Mouse (Mus musculus) CH12.LX (cell line): ENCODE results near the gene Trhde. TPM values are rescaled to one million over a fixed set of nuclear protein-coding genes. Genes with fewer than 3 reads are reported as not detected.

Source experiments
- DNase-seq: peaks from one replicate; pipeline ENCODE4 v3.0.0-alpha.2; 2013; ENCODE audit errors: extremely low read depth
- H3K27ac ChIP-seq: 2 replicates; pipeline ENCODE4 v1.5.1; 2012; ENCODE audit warnings: low read depth, mild to moderate bottlenecking, control low read depth, moderate library complexity; ENCODE audit not compliant: insufficient read depth
- H3K27me3 ChIP-seq: replicated peaks from 2 replicates; pipeline ENCODE3; 2012; ENCODE audit warnings: inconsistent platforms
- H3K36me3 ChIP-seq, 2 experiments: replicated peaks in 1 of 2; 2 replicates each; pipeline versions ENCODE3 to v1.6.1; 2012; ENCODE audit warnings: inconsistent platforms in 1 of 2, low read length in 1 of 2, mild to moderate bottlenecking in 1 of 2, mixed read lengths in 1 of 2, moderate library complexity in 1 of 2; ENCODE audit not compliant: control insufficient read depth in 1 of 2, insufficient read depth in 1 of 2
- H3K4me1 ChIP-seq, 2 experiments: 2 replicates each; pipeline ENCODE4 v1.6.1; 2012; ENCODE audit warnings: inconsistent platforms in 1 of 2, moderate library complexity in 1 of 2; ENCODE audit not compliant: insufficient read depth in 2 of 2, control insufficient read depth in 1 of 2
- H3K4me2 ChIP-seq: 2 replicates; pipeline ENCODE4 v1.6.1; 2012; ENCODE audit warnings: low read depth, mild to moderate bottlenecking, control low read depth; ENCODE audit not compliant: poor library complexity, insufficient read depth, severe bottlenecking
- H3K4me3 ChIP-seq, 3 experiments: fragments of 150-350 bp in 1 of 3; sonication (generic) in 1 of 3; replicated peaks in 1 of 3; 2 replicates each; pipeline versions ENCODE3 to v1.5.1; 2011 to 2012; ENCODE audit warnings: low read depth in 2 of 3, low read length in 2 of 3, mild to moderate bottlenecking in 2 of 3, moderate library complexity in 2 of 3, control low read depth in 1 of 3, improper control_type of control experiment in 1 of 3, inconsistent platforms in 1 of 3, mixed read lengths in 1 of 3; ENCODE audit not compliant: poor library complexity in 1 of 3
- H3K79me2 ChIP-seq: replicated peaks from 2 replicates; pipeline ENCODE4 v1.6.1; 2012; ENCODE audit warnings: mild to moderate bottlenecking, moderate library complexity; ENCODE audit not compliant: control insufficient read depth, poor library complexity, insufficient read depth, severe bottlenecking; ENCODE audit errors: extremely low read depth
- H3K9ac ChIP-seq: 2 replicates; pipeline ENCODE4 v1.6.1; 2012; ENCODE audit warnings: low read depth, mild to moderate bottlenecking, control low read depth, moderate library complexity; ENCODE audit not compliant: insufficient read depth
- H3K9me3 ChIP-seq: replicated peaks from 2 replicates; pipeline ENCODE3; 2012; ENCODE audit warnings: low read length, inconsistent platforms, mixed read lengths
- CTCF ChIP-seq, 2 experiments: IDR thresholded peaks in 1 of 2; conservative IDR thresholded peaks in 1 of 2; 2 replicates each; pipeline ENCODE4 v1.5.1; 2011 to 2012; ENCODE audit warnings: low read depth in 2 of 2, low read length in 2 of 2, improper control_type of control experiment in 1 of 2, inconsistent platforms in 1 of 2, mild to moderate bottlenecking in 1 of 2, moderate library complexity in 1 of 2
- ETS1 ChIP-seq: conservative IDR thresholded peaks from 2 replicates; pipeline ENCODE4 v1.6.1; 2012; ENCODE audit warnings: low read depth, mild to moderate bottlenecking, inconsistent platforms, low read length, improper control_type of control experiment, moderate library complexity
- KAT2A ChIP-seq: IDR thresholded peaks from 2 replicates; pipeline ENCODE4 v1.6.1; 2012; ENCODE audit warnings: low read length, improper control_type of control experiment, inconsistent platforms; ENCODE audit not compliant: insufficient replicate concordance
- MAFK ChIP-seq: IDR thresholded peaks from 2 replicates; pipeline ENCODE4 v1.6.1; 2011; ENCODE audit warnings: low read length, improper control_type of control experiment; ENCODE audit not compliant: insufficient replicate concordance
- MEF2A ChIP-seq: IDR thresholded peaks from 2 replicates; pipeline ENCODE4 v1.6.1; 2014; ENCODE audit warnings: low read depth, mild to moderate bottlenecking, inconsistent platforms, low read length, improper control_type of control experiment, borderline replicate concordance
- NELFE ChIP-seq: IDR thresholded peaks from 2 replicates; pipeline ENCODE4 v1.6.1; 2011; ENCODE audit warnings: low read depth, low read length, improper control_type of control experiment
- POLR2AphosphoS2 ChIP-seq: IDR thresholded peaks from 2 replicates; pipeline ENCODE4 v1.6.1; 2011; ENCODE audit warnings: low read depth, low read length, improper control_type of control experiment
- SMC3 ChIP-seq: IDR thresholded peaks from 2 replicates; pipeline ENCODE4 v1.6.1; 2011; ENCODE audit warnings: low read depth, low read length, improper control_type of control experiment
- TCF12 ChIP-seq: IDR thresholded peaks from 2 replicates; pipeline ENCODE4 v1.6.1; 2014; ENCODE audit warnings: low read depth, mild to moderate bottlenecking, inconsistent platforms, low read length, improper control_type of control experiment
- dilution Hi-C: fragments of 300-500 bp; cut with MboI; formaldehyde crosslinking; loops from 2 replicates; pipeline ENCODE4 v1.14.3; 2020; ENCODE audit warnings: low sequenced_read_pairs; ENCODE audit not compliant: extremely low pct_unique_long_range_greater_than_20kb, extremely low pct_ligation_motif_present
- in situ Hi-C: fragments of 300-500 bp; cut with MboI; formaldehyde crosslinking; loops from 3 replicates; pipeline ENCODE4 v1.14.3; 2019; ENCODE audit warnings: low sequenced_read_pairs, low pct_ligation_motif_present, low pct_unique_long_range_greater_than_20kb, mixed read lengths
- polyA plus RNA-seq: library from polyadenylated mRNA; unstranded; fragments of >175 nt; gene quantifications from 2 replicates; pipeline ENCODE4 v1.2.1, GENCODE M21; 2012; ENCODE audit warnings: low read depth; ENCODE audit not compliant: insufficient read length
- total RNA-seq, 2 experiments: library from RNA; depleted of rRNA; stranded (reverse); fragments of 300-350 nt in 1 of 2; fragments of >200 nt in 1 of 2; gene quantifications; 2 replicates each; pipeline ENCODE4 v1.2.3; 2012 to 2014

The Trhde gene
- total and polyA plus RNA-seq, 3 experiments: not detected

- no peak overlapping the region for H3K27ac ChIP-seq
- H3K27me3 ChIP-seq: no peaks in the 10 kb centered on the region
- TF ChIP-seq MAFK: no peak
- TF ChIP-seq, all 38 proteins: peak for 0
- Histone ChIP-seq H3K79me2 (no peaks in the 10 kb centered on the region), H3K9ac (no peak overlapping the region), H3K4me2 (no peak overlapping the region), H3K4me3 (no peak overlapping the region), H3K36me3 (no peaks in the 10 kb centered on the region), H3K4me1 (no peaks in the 10 kb centered on the region), H3K9me3 (no peaks in the 10 kb centered on the region)
- no peak for DNase-seq
- dilution Hi-C loops (no loop called here), in situ Hi-C loops (no loop called here)
These were observed 39.3 kb upstream of the Trhde start for GRCm38 (mm10) chr10:114841440-114841839.

GRCm38 (mm10) chr10:114831313-114831712, 29.2 kb upstream of the Trhde start:
- dilution Hi-C loops (no loop called here), in situ Hi-C loops (no loop called here)

GRCm38 (mm10) chr10:114808799-114809198, 6.7 kb upstream of the Trhde start:
- no peaks in the 10 kb centered on the region for H3K9me3 ChIP-seq
- dilution Hi-C loops: no loop called here

More at GRCm38 (mm10) chr10:114831313-114831712, 29.2 kb upstream of the Trhde start:
- no peak for DNase-seq
- Histone ChIP-seq H3K9ac (no peak overlapping the region), H3K27ac (no peak overlapping the region), H3K4me2 (no peak overlapping the region), H3K4me1 (no peaks in the 10 kb centered on the region), H3K27me3 (no peaks in the 10 kb centered on the region), H3K4me3 (no peak overlapping the region), H3K9me3 (no peaks in the 10 kb centered on the region), H3K36me3 (no peaks in the 10 kb centered on the region), H3K79me2 (no peaks in the 10 kb centered on the region)
- peak in 1 of 2 experiments; percentile 25; a peak in 1 of 4 replicates for TF ChIP-seq CTCF (conservative IDR thresholded peaks at IDR 0.05 in 1 of 2, IDR thresholded peaks at IDR 0.05 in 1 of 2; ENCODE audit: low read depth in 2 of 2, low read length in 2 of 2)
- no peak for TF ChIP-seq KAT2A

GRCm38 (mm10) chr10:114805884-114806283, 3.8 kb upstream of the Trhde start:
- Histone ChIP-seq H3K4me1 (no peaks in the 10 kb centered on the region), H3K27me3 (no peaks in the 10 kb centered on the region), H3K4me3 (no peak overlapping the region), H3K27ac (no peak overlapping the region), H3K9me3 (peaks cover 15% of the 10 kb centered on the region), H3K79me2 (no peaks in the 10 kb centered on the region), H3K4me2 (no peak overlapping the region), H3K9ac (no peak overlapping the region), H3K36me3 (no peaks in the 10 kb centered on the region)
- DNase-seq: peak; percentile 15
- in situ Hi-C loops (no loop called here), dilution Hi-C loops (no loop called here)
- TF ChIP-seq SMC3 (peak; percentile 37; the same call in 1 of the 2 replicates), CTCF (conservative IDR thresholded peaks at IDR 0.05 in 1 of 2, IDR thresholded peaks at IDR 0.05 in 1 of 2; ENCODE audit: low read depth in 2 of 2, low read length in 2 of 2) (peak; percentile 35 to 51; a peak in 3 of 4 replicates), NELFE (no peak)

More at GRCm38 (mm10) chr10:114808799-114809198, 6.7 kb upstream of the Trhde start:
- Histone ChIP-seq H3K27ac (no peak overlapping the region), H3K4me2 (no peak overlapping the region), H3K27me3 (no peaks in the 10 kb centered on the region), H3K36me3 (no peaks in the 10 kb centered on the region), H3K79me2 (no peaks in the 10 kb centered on the region), H3K4me1 (no peaks in the 10 kb centered on the region), H3K4me3 (no peak overlapping the region)
- in situ Hi-C loops: no loop called here
- no peak for TF ChIP-seq POLR2AphosphoS2
- no peak for TF ChIP-seq TCF12
- TF ChIP-seq CTCF (conservative IDR thresholded peaks at IDR 0.05 in 1 of 2, IDR thresholded peaks at IDR 0.05 in 1 of 2; ENCODE audit: low read depth in 2 of 2, low read length in 2 of 2): peak in 1 of 2 experiments; percentile 25; a peak in 1 of 4 replicates
- no peak for TF ChIP-seq ETS1
- no peak for TF ChIP-seq MEF2A
- peak; percentile 3; the same call in 1 of the 2 replicates for TF ChIP-seq SMC3
- TF ChIP-seq, all 38 proteins: peak for 2
- no peak for DNase-seq
- no peak overlapping the region for H3K9ac ChIP-seq
